13 mouse cellular contexts compared by ENCODE assay signal in the genomic region with DNA sequence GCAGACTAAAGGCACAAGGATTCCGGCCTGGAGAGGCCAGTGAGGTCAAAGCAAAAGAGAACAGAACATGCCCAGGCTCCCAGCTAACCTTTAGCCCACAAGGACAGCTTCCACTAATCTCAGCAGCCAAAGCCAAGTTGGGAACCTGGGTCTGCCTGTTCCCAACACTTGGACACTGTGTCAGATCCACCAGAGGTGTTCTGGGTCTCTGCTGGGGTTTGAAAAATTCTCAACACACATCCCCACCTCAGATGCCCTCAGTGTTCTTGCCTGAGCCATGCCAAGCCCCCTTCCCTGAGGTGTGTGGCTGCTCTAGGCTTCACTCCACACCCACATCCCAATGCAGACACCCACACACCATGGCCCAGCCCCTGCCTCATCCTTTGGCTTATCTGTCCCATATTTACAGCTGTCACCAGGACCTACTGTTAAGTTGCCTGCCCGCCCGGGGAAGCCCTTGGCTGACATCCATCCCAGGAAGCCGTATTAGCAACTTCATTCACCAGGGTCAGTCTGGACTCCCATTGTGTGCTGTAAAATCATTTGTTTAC. TPM values are rescaled to one million over a fixed set of nuclear protein-coding genes. Genes with fewer than 3 reads are reported as not detected.
DNase-seq lines count a peak whose midpoint lies in the region; ATAC-seq lines count a peak whose summit lies in the region.
"Had no signal": no experiment of that assay in that cellular context is flagged by ENCODE, and none has a peak within 500 bp of the region (broad histone marks: within the 10 kb centered on the region; RNA-seq: fewer than 3 reads in every experiment).

A gene (minus strand): TSS at position 52 of the 551 bp plus-strand sequence.

- WGBS in kidney, embryonic 14.5 days, result 50% methylated on average over 4 of the region's 4 CpGs
- 36% methylated on average over 4 of the region's 4 CpGs for WGBS in neural tube, embryonic 15.5 days

- DNase-seq in kidney, adult 18-20 months, result peak; percentile 37
- peak; percentile 52 to 62 for DNase-seq in heart, adult 9 months (ENCODE audit: low spot score in 2 of 2)
- peak; percentile 54 for DNase-seq in kidney, adult 9 months
- DNase-seq in lung, postnatal 25 days (ENCODE audit: low spot score), result peak; percentile 51
- no peak for DNase-seq in spleen, postnatal 14 days (ENCODE audit: low spot score in 2 of 2)
- DNase-seq: thymus, postnatal 25 days had no signal

- no peaks in the 10 kb centered on the region for H3K27me3 ChIP-seq in kidney, embryonic 14.5 days (ENCODE audit: control insufficient read depth, insufficient read depth, low read length)
- peaks cover 6% of the 10 kb centered on the region; the same call in 1 of the 2 replicates for H3K27me3 ChIP-seq in neural tube, embryonic 15.5 days (replicated peaks)

- H3K36me3 ChIP-seq in kidney, embryonic 14.5 days (ENCODE audit: control insufficient read depth, insufficient read depth, low read length), result no peaks in the 10 kb centered on the region
- no peaks in the 10 kb centered on the region for H3K36me3 ChIP-seq in neural tube, embryonic 15.5 days

- ATAC-seq in kidney, embryonic 14.5 days (ENCODE audit: low FRiP score, low TSS enrichment), result no peak
- ATAC-seq in neural tube, embryonic 15.5 days (ENCODE audit: low FRiP score), result no peak
- ATAC-seq in monocyte, adult 5-6 weeks (replicated peaks; ENCODE audit: insufficient number of reproducible peaks, low FRiP score, low TSS enrichment, poor library complexity, severe bottlenecking), result no peak

- no peaks in the 10 kb centered on the region; the same call in 1 of the 2 replicates for H3K4me1 ChIP-seq in kidney, embryonic 14.5 days (ENCODE audit: control insufficient read depth, insufficient read depth, low read length)
- H3K4me1 ChIP-seq in neural tube, embryonic 15.5 days, result peaks cover 5% of the 10 kb centered on the region; the same call in 1 of the 2 replicates

- H3K4me2 ChIP-seq in kidney, embryonic 14.5 days (replicated peaks; ENCODE audit: low read depth, low read length), result no peak within 1 kb of the TSS
- H3K4me2 ChIP-seq in neural tube, embryonic 15.5 days, result no peak within 1 kb of the TSS

- no peak within 1 kb of the TSS for H3K27ac ChIP-seq in kidney, embryonic 14.5 days (ENCODE audit: low read depth, low read length)
- no peak within 1 kb of the TSS for H3K27ac ChIP-seq in neural tube, embryonic 15.5 days (replicated peaks)
- H3K27ac ChIP-seq: liver, embryonic 14.5 days had no signal

- H3K9ac ChIP-seq in kidney, embryonic 14.5 days (ENCODE audit: low read depth, low read length), result no peak within 1 kb of the TSS
- no peak within 1 kb of the TSS for H3K9ac ChIP-seq in neural tube, embryonic 15.5 days (replicated peaks)
- H3K9ac ChIP-seq: liver, embryonic 14.5 days had no signal

- no peak within 1 kb of the TSS for H3K4me3 ChIP-seq in kidney, embryonic 14.5 days (ENCODE audit: low read length)
- no peak within 1 kb of the TSS for H3K4me3 ChIP-seq in neural tube, embryonic 15.5 days (replicated peaks)

- H3K9me3 ChIP-seq in kidney, embryonic 14.5 days (ENCODE audit: control insufficient read depth, low read length), result no peaks in the 10 kb centered on the region
- H3K9me3 ChIP-seq in neural tube, embryonic 15.5 days (replicated peaks), result no peaks in the 10 kb centered on the region

RNA-seq across cellular contexts. Expression of the gene that starts here (rescaled TPM):
- polyA plus RNA-seq in kidney, embryonic 14.5 days (2014; fragmentation: Nextera tagmentation; extraction: Ambion mirVana), result 0.37 and 0.73 TPM in 2 replicates
- polyA plus RNA-seq in neural tube, embryonic 15.5 days (2015; fragmentation: Nextera tagmentation; extraction: Ambion mirVana), result 0.42 TPM in 1 of 2 replicates, not detected in the other
- 0.87 TPM in 1 of 3 replicates, not detected in the others for total RNA-seq in monocyte, adult 5-6 weeks (2017)
- total RNA-seq: common myeloid progenitor, adult 5-6 weeks; hematopoietic stem cell, adult 5-6 weeks; layer of hippocampus, postnatal 14 days had no signal

Comparison
In these comparisons a context has a peak if more than half of its experiments do, and no peak if none do; other contexts are left out.
1. DNase-seq: peak in kidney, adult 18-20 months (single experiment), heart, adult 9 months (2 of 2), kidney, adult 9 months (single experiment) and lung, postnatal 25 days (single experiment); none in spleen, postnatal 14 days (0 of 2).